ENCODE assay signal across 25 mouse cellular contexts in genomic region chr14:75182378-75182777, GRCm38 (mm10). TPM values are rescaled to one million over a fixed set of nuclear protein-coding genes. Genes with fewer than 3 reads are reported as not detected.
DNase-seq lines count a peak whose midpoint lies in the region; ATAC-seq and TF ChIP-seq lines count a peak whose summit lies in the region.
"Had no signal": no experiment of that assay in that cellular context is flagged by ENCODE, and none has a peak within 500 bp of the region (broad histone marks: within the 10 kb centered on the region; RNA-seq: fewer than 3 reads in every experiment).

No protein-coding gene starts in this region.

- peak overlapping the region; percentile 38 for H3K4me2 ChIP-seq in liver, embryonic 15.5 days
- H3K4me2 ChIP-seq: forebrain, embryonic 12.5 days; hindbrain, embryonic 14.5 days; intestine, embryonic 15.5 days; kidney, embryonic 15.5 days had no signal

- H3K4me1 ChIP-seq in spleen, adult 2 months (ENCODE audit: control insufficient read depth, insufficient read depth, insufficient read length), result peaks cover 45% of the 10 kb centered on the region
- peaks cover 14% of the 10 kb centered on the region for H3K4me1 ChIP-seq in bone marrow, adult 2 months (ENCODE audit: control insufficient read depth, insufficient read depth, low read length)
- peaks cover 77% of the 10 kb centered on the region for H3K4me1 ChIP-seq in liver, embryonic 15.5 days (replicated peaks)
- H3K4me1 ChIP-seq: forebrain, embryonic 12.5 days; intestine, embryonic 15.5 days; kidney, embryonic 15.5 days had no signal

- 8% methylated on average over 4 of the region's 4 CpGs for WGBS in spleen, adult 2 months
- WGBS in bone marrow, adult 2 months, result 7% methylated on average over 4 of the region's 4 CpGs
- 13% methylated on average over 4 of the region's 4 CpGs for WGBS in liver, embryonic 15.5 days (ENCODE audit: insufficient replicate concordance)

- peaks cover 3% of the 10 kb centered on the region; the same call in 1 of the 2 replicates for H3K36me3 ChIP-seq in spleen, adult 2 months (ENCODE audit: control insufficient read depth, insufficient read depth, low read length)
- H3K36me3 ChIP-seq in liver, embryonic 15.5 days (replicated peaks), result no peaks in the 10 kb centered on the region
- H3K36me3 ChIP-seq: forebrain, embryonic 12.5 days; intestine, embryonic 15.5 days; kidney, embryonic 15.5 days had no signal

- no peak for TF ChIP-seq POLR2A in spleen, adult 2 months (IDR thresholded peaks at IDR 0.05; ENCODE audit: low read depth, low read length)
- TF ChIP-seq POLR2A in bone marrow, adult 2 months (IDR thresholded peaks at IDR 0.05; ENCODE audit: borderline replicate concordance, control insufficient read depth, low read depth, low read length), result no peak

- H3K27me3 ChIP-seq in spleen, adult 2 months (ENCODE audit: control insufficient read depth, insufficient read depth, low read length), result no peaks in the 10 kb centered on the region
- H3K27me3 ChIP-seq in liver, embryonic 15.5 days, result no peaks in the 10 kb centered on the region
- H3K27me3 ChIP-seq: forebrain, embryonic 12.5 days; intestine, embryonic 15.5 days; kidney, embryonic 15.5 days had no signal

- ATAC-seq in liver, embryonic 15.5 days (ENCODE audit: insufficient read depth), result no peak
- ATAC-seq: intestine, embryonic 15.5 days had no signal

- H3K27ac ChIP-seq in spleen, adult 2 months (ENCODE audit: insufficient read depth, low read length), result peak overlapping the region; percentile 73
- H3K27ac ChIP-seq in bone marrow, adult 2 months (ENCODE audit: control insufficient read depth, insufficient read depth, low read depth, low read length, poor library complexity), result peak overlapping the region; percentile 35; the same call in 1 of the 2 replicates
- H3K27ac ChIP-seq in liver, embryonic 15.5 days (replicated peaks), result peak overlapping the region; percentile 85
- H3K27ac ChIP-seq: forebrain, embryonic 12.5 days; hindbrain, embryonic 14.5 days; intestine, embryonic 15.5 days; kidney, embryonic 15.5 days had no signal

- no peak for TF ChIP-seq CTCF in spleen, adult 2 months (IDR thresholded peaks at IDR 0.05; ENCODE audit: extremely low read depth, insufficient read depth, insufficient read length, insufficient replicate concordance)
- TF ChIP-seq CTCF in bone marrow, adult 2 months (IDR thresholded peaks at IDR 0.05; ENCODE audit: control insufficient read depth, insufficient read depth, low read length), result no peak

- H3K9ac ChIP-seq in liver, embryonic 15.5 days, result 0 out of 2 replicates have a peak overlapping the region, but pooled peaks have one; percentile 13
- H3K9ac ChIP-seq: forebrain, embryonic 12.5 days; hindbrain, embryonic 14.5 days; intestine, embryonic 15.5 days; kidney, embryonic 15.5 days had no signal

- peak overlapping the region; percentile 4; the same call in 1 of the 2 replicates for H3K4me3 ChIP-seq in spleen, adult 2 months (ENCODE audit: extremely low read depth, insufficient read depth, insufficient read length)
- H3K4me3 ChIP-seq in bone marrow, adult 2 months (replicated peaks; ENCODE audit: control insufficient read depth, low read depth, low read length), result peak overlapping the region; percentile 42
- H3K4me3 ChIP-seq in liver, embryonic 15.5 days (replicated peaks), result no peak overlapping the region; the same call in 1 of the 2 replicates
- H3K4me3 ChIP-seq: forebrain, embryonic 12.5 days; intestine, embryonic 15.5 days; kidney, embryonic 15.5 days had no signal

- no peak for DNase-seq in spleen, adult 2 months (ENCODE audit: low read depth in 1 of 2, low spot score in 2 of 2)
- DNase-seq in spleen, postnatal 10 days (ENCODE audit: low spot score in 2 of 2), result no peak
- DNase-seq in gastrocnemius, postnatal 14 days, result no peak
- no peak for DNase-seq in gastrocnemius, adult 8-10 months (ENCODE audit: low spot score in 2 of 2)
- DNase-seq in frontal cortex, adult 2 months (ENCODE audit: extremely low spot score in 1 of 2, low spot score in 1 of 2), result no peak
- DNase-seq: cerebellum, adult 9-11 months; gastrocnemius, postnatal 25 days; lung, adult 2 months; lung, postnatal 36 days; right cerebral cortex, postnatal 4 days; thymus, postnatal 4 days had no signal

- intact Hi-C loops in gastrocnemius, postnatal 14 days (cut with DNase I; ENCODE audit: low total_unique reads), result no loop called here

- no peaks in the 10 kb centered on the region for H3K9me3 ChIP-seq in liver, embryonic 15.5 days (replicated peaks)
- H3K9me3 ChIP-seq: forebrain, embryonic 12.5 days; intestine, embryonic 15.5 days; kidney, embryonic 15.5 days had no signal

RNA-seq across cellular contexts. Expression of gene Lcp1, which starts 51.5 kb away (rescaled TPM):
- polyA plus RNA-seq in spleen, adult 2 months (2012; rRNA removed), result 62.6 and 72.9 TPM in 2 replicates
- polyA plus RNA-seq in bone marrow, adult 2 months (2011; ENCODE audit: insufficient read depth, insufficient read length, low replicate concordance, missing spikeins), result 67.5 and 169 TPM in 2 replicates
- polyA plus RNA-seq in liver, embryonic 15.5 days (2015; fragmentation: Nextera tagmentation; extraction: Ambion mirVana), result 39.6 and 40.9 TPM in 2 replicates
- 1 to 10 TPM; 6.0 to 8.2 TPM for total RNA-seq in gastrocnemius, postnatal 14 days (2021)
- 1 to 10 TPM; 1.0 to 2.6 (median 1.7) TPM for total RNA-seq in gastrocnemius, adult 8-10 months (2022)
- 4.8 and 5.5 TPM in 2 replicates for polyA plus RNA-seq in frontal cortex, adult 2 months (2012; rRNA removed)

RNA-seq across cellular contexts. Expression of gene Lrrc63, which starts 51.7 kb away (rescaled TPM):
- polyA plus RNA-seq in spleen, adult 2 months (2012; rRNA removed), result 0.04 TPM in 1 of 2 replicates, not detected in the other
- polyA plus RNA-seq in bone marrow, adult 2 months (2011; ENCODE audit: insufficient read depth, insufficient read length, low replicate concordance, missing spikeins), result not detected in 2 replicates
- polyA plus RNA-seq in liver, embryonic 15.5 days (2015; fragmentation: Nextera tagmentation; extraction: Ambion mirVana), result not detected in 2 replicates
- not detected for total RNA-seq in gastrocnemius, postnatal 14 days (2021)
- total RNA-seq in gastrocnemius, adult 8-10 months (2022), result not detected
- 0.04 TPM in 1 of 2 replicates, not detected in the other for polyA plus RNA-seq in frontal cortex, adult 2 months (2012; rRNA removed)
- total RNA-seq: gastrocnemius, postnatal 25 days; heart, postnatal 25 days; layer of hippocampus, postnatal 10 days; midbrain, postnatal 0 days had no signal
- polyA plus RNA-seq: hindbrain, embryonic 14.5 days; kidney, embryonic 15.5 days; large intestine, adult 2 months; limb, embryonic 11.5 days; midbrain, postnatal 0 days had no signal

RNA-seq across cellular contexts. Expression of gene Cpb2, which starts 59.7 kb away (rescaled TPM):
- polyA plus RNA-seq in spleen, adult 2 months (2012; rRNA removed), result not detected in 2 replicates
- 1.8 TPM in 1 of 2 replicates, not detected in the other for polyA plus RNA-seq in bone marrow, adult 2 months (2011; ENCODE audit: insufficient read depth, insufficient read length, low replicate concordance, missing spikeins)
- polyA plus RNA-seq in liver, embryonic 15.5 days (2015; fragmentation: Nextera tagmentation; extraction: Ambion mirVana), result 134 and 143 TPM in 2 replicates
- not detected for total RNA-seq in gastrocnemius, postnatal 14 days (2021)
- not detected for total RNA-seq in gastrocnemius, adult 8-10 months (2022)
- polyA plus RNA-seq in frontal cortex, adult 2 months (2012; rRNA removed), result not detected in 2 replicates
- total RNA-seq: gastrocnemius, postnatal 25 days; heart, postnatal 25 days; layer of hippocampus, postnatal 10 days; midbrain, postnatal 0 days had no signal
- polyA plus RNA-seq: cortical plate, adult 2 months; embryonic facial prominence, embryonic 11.5 days; forebrain, embryonic 12.5 days; large intestine, adult 2 months; limb, embryonic 11.5 days; midbrain, postnatal 0 days; testis, adult 2 months had no signal

Comparison
In these comparisons a context has a peak if more than half of its experiments do, and no peak if none do; other contexts are left out.
1. H3K27ac ChIP-seq: peak in every context shown above with its lines; median percentile 85 in liver, embryonic 15.5 days; 73 in spleen, adult 2 months; 35 in bone marrow, adult 2 months.
2. RNA of gene Cpb2, which starts 59.7 kb away (polyA plus RNA-seq): 134 to 143 TPM in liver, embryonic 15.5 days; 1.8 TPM in bone marrow, adult 2 months, not detected in spleen, adult 2 months and not detected in frontal cortex, adult 2 months; every median in the first group is over 10 times any median in the second.